10 mouse cellular contexts compared by ENCODE assay signal in the genomic region with DNA sequence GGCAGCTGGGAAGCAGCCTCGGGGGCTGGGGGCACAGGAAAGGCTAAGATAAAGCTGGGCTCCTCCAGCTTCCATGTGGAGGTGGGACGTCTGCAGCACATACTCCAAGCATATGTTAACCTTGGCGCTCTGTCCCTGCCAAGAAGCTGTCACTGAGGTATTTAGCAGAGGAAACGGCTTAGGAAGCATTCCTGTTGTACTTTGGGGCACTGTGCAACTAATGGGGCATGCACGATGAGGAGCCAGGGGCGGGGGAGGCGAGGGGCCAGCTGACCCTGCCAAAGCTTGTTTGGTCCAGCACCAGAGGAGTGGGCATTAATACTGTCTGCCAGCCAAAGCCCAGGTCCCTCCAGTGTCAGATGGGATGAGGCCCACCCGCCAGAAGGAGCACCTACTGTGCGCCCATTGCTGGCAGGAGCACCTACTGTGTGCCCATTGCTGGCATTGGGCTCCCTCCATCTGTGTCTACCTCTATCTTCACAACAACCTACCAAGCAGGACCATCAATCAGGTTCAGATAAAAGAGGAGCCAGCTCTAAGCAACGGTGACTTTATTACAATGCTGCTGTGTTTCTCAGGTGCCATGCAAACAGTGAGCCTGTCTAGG.
DNase-seq lines count a peak whose midpoint lies in the region; ATAC-seq and TF ChIP-seq lines count a peak whose summit lies in the region.
"Had no signal": no experiment of that assay in that cellular context is flagged by ENCODE, and none has a peak within 500 bp of the region (broad histone marks: within the 10 kb centered on the region; RNA-seq: fewer than 3 reads in every experiment).

No protein-coding gene starts in this region.

- H3K27ac ChIP-seq in hindbrain, embryonic 14.5 days: no peak overlapping the region
- no peak overlapping the region for H3K27ac ChIP-seq in hindbrain, embryonic 13.5 days
- H3K27ac ChIP-seq in kidney, postnatal 0 days: no peak overlapping the region
- H3K27ac ChIP-seq: midbrain, embryonic 15.5 days had no signal

- H3K4me2 ChIP-seq in hindbrain, embryonic 14.5 days (replicated peaks): no peak overlapping the region
- H3K4me2 ChIP-seq in hindbrain, embryonic 13.5 days: no peak overlapping the region
- no peak overlapping the region for H3K4me2 ChIP-seq in kidney, postnatal 0 days (ENCODE audit: low read length)
- H3K4me2 ChIP-seq: midbrain, embryonic 15.5 days had no signal

- no peaks in the 10 kb centered on the region for H3K36me3 ChIP-seq in hindbrain, embryonic 14.5 days (replicated peaks; ENCODE audit: control insufficient read depth, insufficient read depth)
- no peaks in the 10 kb centered on the region for H3K36me3 ChIP-seq in hindbrain, embryonic 13.5 days
- H3K36me3 ChIP-seq in kidney, postnatal 0 days (ENCODE audit: insufficient read depth, low read length): no peaks in the 10 kb centered on the region
- H3K36me3 ChIP-seq: midbrain, embryonic 15.5 days had no signal

- peak; percentile 19 for DNase-seq in cerebellum, adult 11-12 months
- no peak for DNase-seq in cerebellum, adult 11 months
- DNase-seq in hindbrain, embryonic 14.5 days (ENCODE audit: low spot score): peak; percentile 41
- DNase-seq in cerebellum, postnatal 10 days: peak; percentile 90 to 95
- peak; percentile 77 for DNase-seq in kidney, postnatal 0 days (ENCODE audit: low spot score)
- DNase-seq in gastrocnemius, postnatal 4 days (ENCODE audit: low spot score in 2 of 2): no peak
- no peak for DNase-seq in right cerebral cortex, postnatal 36 days (ENCODE audit: low spot score in 2 of 2)
- DNase-seq: lung, adult 2 months had no signal

- no peaks in the 10 kb centered on the region for H3K9me3 ChIP-seq in hindbrain, embryonic 14.5 days (ENCODE audit: control insufficient read depth, low read length)
- H3K9me3 ChIP-seq in hindbrain, embryonic 13.5 days: no peaks in the 10 kb centered on the region
- no peaks in the 10 kb centered on the region for H3K9me3 ChIP-seq in kidney, postnatal 0 days (replicated peaks; ENCODE audit: low read length)
- H3K9me3 ChIP-seq: midbrain, embryonic 15.5 days had no signal

- peaks cover 4% of the 10 kb centered on the region for H3K4me1 ChIP-seq in hindbrain, embryonic 14.5 days (replicated peaks; ENCODE audit: control insufficient read depth, insufficient read depth, low read length)
- H3K4me1 ChIP-seq in hindbrain, embryonic 13.5 days (replicated peaks): peaks cover 22% of the 10 kb centered on the region
- H3K4me1 ChIP-seq in kidney, postnatal 0 days (replicated peaks; ENCODE audit: insufficient read depth, low read length): peaks cover 5% of the 10 kb centered on the region; the same call in 1 of the 2 replicates

- no peak for TF ChIP-seq CTCF in kidney, postnatal 0 days (IDR thresholded peaks at IDR 0.05; ENCODE audit: low read depth)

- 0 out of 2 replicates have a peak, but pooled peaks have one; percentile 43 for ATAC-seq in hindbrain, embryonic 14.5 days (ENCODE audit: low FRiP score)
- ATAC-seq in hindbrain, embryonic 13.5 days (ENCODE audit: low FRiP score): no peak
- peak; percentile 25; the same call in 1 of the 2 replicates for ATAC-seq in kidney, postnatal 0 days (replicated peaks; ENCODE audit: low FRiP score, low read depth)
- ATAC-seq: midbrain, embryonic 15.5 days had no signal

- H3K9ac ChIP-seq in hindbrain, embryonic 14.5 days: no peak overlapping the region
- no peak overlapping the region for H3K9ac ChIP-seq in hindbrain, embryonic 13.5 days
- no peak overlapping the region for H3K9ac ChIP-seq in kidney, postnatal 0 days (ENCODE audit: low read depth, low read length)
- H3K9ac ChIP-seq: midbrain, embryonic 15.5 days had no signal

- H3K4me3 ChIP-seq in hindbrain, embryonic 14.5 days (replicated peaks; ENCODE audit: low read length): no peak overlapping the region
- H3K4me3 ChIP-seq in hindbrain, embryonic 13.5 days: no peak overlapping the region
- H3K4me3 ChIP-seq in kidney, postnatal 0 days (replicated peaks; ENCODE audit: low read depth, low read length): no peak overlapping the region
- H3K4me3 ChIP-seq: midbrain, embryonic 15.5 days had no signal

- H3K27me3 ChIP-seq in hindbrain, embryonic 14.5 days (ENCODE audit: control insufficient read depth, insufficient read depth, low read length): no peaks in the 10 kb centered on the region
- H3K27me3 ChIP-seq in hindbrain, embryonic 13.5 days: no peaks in the 10 kb centered on the region
- no peaks in the 10 kb centered on the region for H3K27me3 ChIP-seq in kidney, postnatal 0 days (ENCODE audit: insufficient read depth, low read length)
- H3K27me3 ChIP-seq: midbrain, embryonic 15.5 days had no signal

- 67% methylated on average over 10 of the region's 10 CpGs for WGBS in hindbrain, embryonic 14.5 days
- WGBS in hindbrain, embryonic 13.5 days: 69% methylated on average over 10 of the region's 10 CpGs
- 33% methylated on average over 10 of the region's 10 CpGs for WGBS in kidney, postnatal 0 days

Comparison
In these comparisons a context has a peak if more than half of its experiments do, and no peak if none do; other contexts are left out.
1. DNase-seq: peak in cerebellum, adult 11-12 months (single experiment), hindbrain, embryonic 14.5 days (single experiment), cerebellum, postnatal 10 days (2 of 2) and kidney, postnatal 0 days (single experiment); none in cerebellum, adult 11 months (single experiment), gastrocnemius, postnatal 4 days (0 of 2) and right cerebral cortex, postnatal 36 days (0 of 2).